Mouse (Mus musculus) B cell, adult 67 days (primary cell): ENCODE data around the gene Akr1c19. TPM values are rescaled to one million over a fixed set of nuclear protein-coding genes. Genes with fewer than 3 reads are reported as not detected.

Experiments used
- total RNA-seq, 2 experiments: library from RNA; stranded (reverse); gene quantifications; 4 replicates each; pipeline ENCODE4 v1.2.4; 2023

The Akr1c19 gene
- total RNA-seq: not detected

DNA sequence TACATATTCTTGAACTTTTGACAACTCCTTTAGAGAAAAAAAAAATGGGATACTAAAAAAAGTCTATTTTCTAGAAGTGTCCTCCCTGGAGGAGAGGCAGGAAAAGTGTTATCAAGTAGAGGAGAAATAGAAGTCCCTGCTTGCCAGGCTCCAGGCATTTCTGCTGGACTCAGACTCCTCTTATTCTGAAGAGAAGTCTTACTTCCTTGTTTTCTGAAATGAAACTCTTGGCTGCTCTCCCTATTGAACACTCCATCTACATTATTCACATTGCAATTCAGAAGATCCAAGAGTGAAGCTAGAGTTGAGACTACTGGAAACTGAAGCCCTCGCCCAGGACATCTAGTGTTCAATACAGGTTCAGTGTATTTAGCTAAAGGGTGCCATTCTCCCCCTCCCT is at the start of gene Akr1c19:
Gene Akr1c19 (plus strand): TSS at position 260 of the 400 bp plus-strand sequence.

DNA sequence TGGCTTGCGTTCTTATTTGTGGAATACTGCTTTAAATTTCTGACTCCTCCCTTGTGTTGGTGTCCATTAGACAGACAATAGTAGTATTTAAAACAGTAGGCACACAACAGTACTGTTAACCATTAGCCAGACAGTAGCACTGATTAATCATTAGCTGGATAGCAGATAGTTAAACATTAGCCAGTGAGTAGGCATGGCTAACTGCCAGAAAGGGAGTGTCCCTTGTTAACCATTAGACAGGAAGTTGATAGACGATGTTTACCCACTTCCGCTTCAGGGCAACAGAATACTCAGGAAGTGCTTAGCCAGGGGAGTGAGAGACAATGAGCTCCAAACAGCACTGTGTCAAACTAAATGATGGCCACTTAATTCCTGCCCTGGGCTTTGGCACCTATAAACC is 37.6 kb upstream of the Akr1c19 start, which contains the start of gene Akr1c13:
Gene Akr1c13 (plus strand): TSS at position 247 of the 400 bp plus-strand sequence.

DNA sequence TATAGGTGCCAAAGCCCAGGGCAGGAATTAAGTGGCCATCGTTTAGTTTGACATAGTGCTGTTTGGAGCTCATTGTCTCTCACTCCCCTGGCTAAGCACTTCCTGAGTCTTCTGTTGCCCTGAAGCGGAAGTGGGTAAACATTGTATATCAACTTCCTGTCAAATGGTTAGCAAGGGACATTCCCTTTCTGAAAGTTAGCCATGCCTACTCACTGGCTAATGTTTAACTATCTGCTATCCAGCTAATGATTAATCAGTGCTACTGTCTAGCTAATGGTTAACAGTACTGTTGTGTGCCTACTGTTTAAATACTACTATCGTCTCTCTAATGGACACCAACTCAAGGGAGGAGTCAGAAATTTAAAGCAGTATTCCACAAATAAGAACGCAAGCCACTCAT is 50.8 kb downstream of the Akr1c19 start, which contains the start of gene Akr1c12:
Gene Akr1c12 (minus strand): TSS at position 150 of the 400 bp plus-strand sequence.

Other genes with a start within 250 kb of the Akr1c19 start
- not detected for gene Akr1c14, start 179.7 kb upstream of the Akr1c19 start, total RNA-seq
- not detected for gene Akr1c18, start 78.0 kb upstream of the Akr1c19 start, total RNA-seq
- under 1 TPM; 0.44 to 0.98 TPM for gene Akr1c13, start 37.5 kb upstream of the Akr1c19 start, total RNA-seq
- not detected for gene Akr1c12, start 50.7 kb downstream of the Akr1c19 start, total RNA-seq
- not detected for gene Akr1c6, start 205.6 kb downstream of the Akr1c19 start, total RNA-seq